Mouse (Mus musculus) regulatory T cell (primary cell): ENCODE measurements around the gene Nubpl.

ENCODE experiments used
- in situ Hi-C: fragments of 300-600 bp; cut with MboI, MseI; formaldehyde crosslinking; loops from one replicate; pipeline ENCODE4 v1.15.1; 2025; ENCODE audit warnings: high pct_unique_total_duplicates

Gene Nubpl

DNA sequence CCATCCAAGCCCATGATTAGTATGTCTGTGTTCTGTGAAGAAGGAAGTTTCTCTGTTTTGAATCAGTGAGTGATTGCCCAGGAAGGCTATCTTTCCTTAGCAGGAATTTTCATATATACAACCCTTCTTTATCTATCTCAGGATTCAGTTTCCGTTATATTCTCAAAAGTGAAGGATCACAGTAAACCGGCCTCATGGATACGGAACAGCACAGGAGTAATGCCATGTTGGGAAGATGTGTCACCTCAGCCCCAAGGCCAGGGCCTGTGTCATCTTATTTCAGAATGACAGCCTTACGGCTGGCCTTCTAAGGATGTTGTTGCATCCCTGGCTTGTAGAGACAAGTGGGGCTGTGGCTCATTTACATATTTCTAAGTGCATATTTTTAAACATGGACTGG is 231.0 kb downstream of the Nubpl start:
- in situ Hi-C loops = no loop called here

DNA sequence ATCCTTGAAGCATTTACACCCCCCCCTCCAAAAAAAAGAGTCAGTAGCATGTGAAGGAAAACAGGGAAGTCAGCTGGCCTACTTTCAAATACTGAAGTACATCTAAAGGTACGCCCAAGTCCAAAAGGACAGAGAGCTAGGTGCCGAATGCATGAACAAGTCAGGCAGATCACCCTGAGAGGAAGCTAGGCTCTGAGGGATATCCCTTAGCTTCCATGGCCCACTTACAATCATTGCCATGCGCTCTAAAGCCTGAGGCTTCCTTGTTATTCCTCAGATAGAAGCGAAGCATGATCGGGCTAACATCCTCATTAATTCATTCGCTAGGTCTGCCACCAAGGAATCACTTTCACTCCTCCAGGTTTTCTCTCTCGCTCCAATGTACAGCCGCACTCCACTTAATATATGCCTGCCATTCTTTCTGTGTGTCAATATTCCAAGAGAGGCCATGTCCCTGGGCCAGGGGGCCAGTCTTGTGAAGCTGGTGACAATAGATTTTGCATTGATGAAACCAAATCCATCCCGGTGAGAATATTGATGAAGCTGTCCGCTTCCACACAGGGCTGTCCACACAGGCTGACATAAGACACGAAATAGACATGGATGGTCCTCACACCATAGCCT is 237.7 kb downstream of the Nubpl start:
- in situ Hi-C loops = no loop called here

DNA sequence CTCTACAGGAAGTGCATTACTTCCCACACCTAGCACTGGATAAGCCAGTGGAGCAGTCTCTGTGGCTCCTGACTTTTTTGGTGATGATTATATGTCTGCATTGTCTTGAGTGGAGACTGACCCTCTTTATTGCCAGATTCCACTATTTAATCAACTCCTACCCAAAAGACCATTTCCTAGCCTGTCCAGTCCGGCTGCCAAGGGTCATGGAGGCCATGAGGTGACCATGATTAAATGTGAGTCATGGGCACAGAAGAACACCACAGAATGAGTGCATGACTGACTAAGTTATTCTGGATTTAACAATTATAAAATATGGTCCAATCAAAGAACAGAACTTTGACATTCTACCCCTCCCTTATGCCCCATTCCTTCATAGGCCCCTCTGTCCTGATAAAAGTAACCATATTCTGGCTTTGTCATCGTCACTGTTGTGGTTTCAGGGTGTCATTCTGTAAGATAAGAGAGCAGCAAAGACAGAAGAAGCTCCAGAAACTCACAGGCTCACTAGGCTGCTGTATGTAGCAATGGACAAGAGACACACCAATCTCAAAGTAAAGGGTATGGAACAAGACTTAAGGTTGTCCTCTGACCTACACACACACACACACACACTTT is 240.7 kb downstream of the Nubpl start:
- in situ Hi-C loops = no loop called here

DNA sequence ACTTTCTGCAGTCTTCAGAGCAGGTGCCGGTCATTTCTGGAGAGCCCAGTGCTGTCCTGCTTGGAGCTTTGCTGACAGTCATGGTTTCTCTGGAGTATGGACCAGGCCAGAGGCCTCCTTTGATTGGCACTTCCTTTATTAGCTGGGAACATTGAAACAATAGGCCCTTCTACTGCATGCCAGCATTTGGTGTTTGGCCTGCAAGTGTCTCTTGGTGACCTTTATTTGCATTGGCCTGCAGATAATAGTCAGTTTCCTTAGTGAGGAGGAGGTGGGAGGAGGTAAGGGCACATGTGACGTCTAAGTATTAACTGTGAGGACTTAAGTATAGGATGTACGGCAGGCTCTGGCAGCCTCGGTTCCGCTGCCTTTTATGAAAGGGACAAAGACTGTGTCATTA is 249.1 kb downstream of the Nubpl start:
- in situ Hi-C loops = no loop called here

DNA sequence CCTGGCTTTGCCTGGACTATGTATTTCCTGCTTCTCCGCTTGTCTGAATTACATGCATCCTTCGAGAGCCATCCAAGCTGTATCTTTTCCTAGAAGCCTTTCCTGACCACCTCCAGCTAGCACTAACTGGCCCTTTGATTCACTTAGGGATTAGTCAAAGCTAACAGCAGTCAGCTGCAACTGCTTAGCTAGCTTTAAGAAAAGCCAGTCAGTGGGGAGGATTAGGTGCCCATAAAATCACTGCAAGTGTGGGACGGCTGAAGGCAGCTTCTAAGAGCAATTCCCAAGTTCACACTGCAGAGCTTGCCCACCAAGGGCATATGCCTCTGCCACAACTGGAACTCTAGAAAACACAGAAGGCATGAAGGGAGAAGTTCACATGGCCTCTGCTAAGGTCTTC is 252.7 kb downstream of the Nubpl start:
- in situ Hi-C loops = no loop called here

DNA sequence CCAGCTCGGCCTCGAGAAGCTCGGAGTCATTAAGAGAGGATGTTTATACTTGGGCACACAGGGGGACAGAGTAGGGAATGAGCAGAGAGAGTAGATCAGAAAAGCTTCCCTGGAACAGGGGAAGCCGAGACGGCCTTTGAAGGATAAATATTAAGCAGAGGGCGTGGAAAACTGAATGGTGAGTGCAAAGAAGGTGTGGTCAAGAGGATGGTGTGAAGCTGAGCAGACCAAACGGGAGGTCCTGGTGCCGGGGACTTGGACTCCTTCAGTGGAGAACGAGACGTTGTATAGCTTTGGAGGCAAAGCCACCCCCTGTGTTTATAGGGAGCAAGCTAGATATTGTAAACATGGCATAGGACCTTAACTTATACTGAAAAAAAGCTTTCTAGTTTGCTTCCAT is 261.9 kb downstream of the Nubpl start:
- in situ Hi-C loops = no loop called here

DNA sequence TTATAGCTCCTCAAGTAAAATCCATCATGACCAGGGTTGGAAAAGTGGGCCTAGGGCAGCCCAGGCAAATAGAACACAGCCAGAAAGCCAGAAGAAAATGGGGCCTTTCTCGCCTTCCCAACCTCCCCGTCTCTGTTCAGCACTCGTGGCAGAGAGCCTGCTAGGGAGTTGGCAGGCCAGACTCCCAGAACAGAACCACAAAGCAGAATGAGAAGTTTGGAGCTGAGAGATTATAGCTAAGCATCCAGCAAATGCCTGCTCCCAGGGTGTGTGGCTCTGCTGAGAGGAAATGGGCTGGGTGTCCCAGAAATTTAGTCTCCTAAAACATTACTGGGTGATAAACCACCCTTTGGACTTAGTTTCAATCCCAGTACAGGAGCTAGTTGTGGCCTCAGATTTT is 262.6 kb downstream of the Nubpl start:
- in situ Hi-C loops = no loop called here

DNA sequence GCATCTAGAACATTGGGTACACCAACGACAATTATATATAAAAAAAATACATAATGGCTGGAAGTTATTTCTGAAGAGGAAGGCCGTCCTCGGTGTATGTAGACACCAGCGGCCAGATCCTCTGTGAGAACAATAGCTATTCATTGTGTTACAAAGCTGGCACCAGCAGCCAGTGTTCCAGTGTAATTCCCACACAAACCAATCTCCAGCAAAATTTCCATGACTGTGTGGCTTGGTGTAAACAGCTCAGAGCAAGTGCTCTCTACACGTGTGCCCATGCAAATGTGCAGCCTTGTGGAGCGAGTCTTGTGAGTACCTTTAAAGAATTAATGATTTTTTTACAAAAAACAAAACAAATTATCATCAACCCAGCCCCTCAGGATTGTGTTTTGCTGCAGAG is 263.7 kb downstream of the Nubpl start:
- in situ Hi-C loops = no loop called here
